ENCODE assay signal across 7 mouse cellular contexts in genomic region chr11:119990658-119991337, GRCm38 (mm10). TPM values are rescaled to one million over a fixed set of nuclear protein-coding genes. Genes with fewer than 3 reads are reported as not detected.
DNase-seq lines count a peak whose midpoint lies in the region; ATAC-seq and TF ChIP-seq lines count a peak whose summit lies in the region.

No protein-coding gene starts in this region.

- WGBS in kidney, embryonic 16.5 days = 51% methylated on average over 10 of the region's 10 CpGs
- 48% methylated on average over 10 of the region's 10 CpGs for WGBS in limb, embryonic 10.5 days
- WGBS in neural tube, embryonic 12.5 days = 56% methylated on average over 10 of the region's 10 CpGs

- H3K9ac ChIP-seq in kidney, embryonic 16.5 days (replicated peaks; ENCODE audit: low read length) = peak overlapping the region; percentile 43; the same call in 1 of the 2 replicates
- H3K9ac ChIP-seq in neural tube, embryonic 12.5 days = no peak overlapping the region

- H3K27me3 ChIP-seq in kidney, embryonic 16.5 days (ENCODE audit: insufficient read depth, low read length) = no peaks in the 10 kb centered on the region
- H3K27me3 ChIP-seq in limb, embryonic 10.5 days (ENCODE audit: low read depth, poor library complexity, severe bottlenecking) = no peaks in the 10 kb centered on the region
- no peaks in the 10 kb centered on the region for H3K27me3 ChIP-seq in neural tube, embryonic 12.5 days (replicated peaks)

- no peak for DNase-seq in kidney, adult 11 months
- DNase-seq in limb, embryonic 10.5 days (ENCODE audit: low spot score) = no peak
- no peak for DNase-seq in adrenal gland, postnatal 25 days

- peaks cover 29% of the 10 kb centered on the region for H3K4me1 ChIP-seq in kidney, embryonic 16.5 days (ENCODE audit: insufficient read depth, low read length)
- peaks cover 26% of the 10 kb centered on the region for H3K4me1 ChIP-seq in embryonic fibroblast, embryonic 13.5 days (ENCODE audit: control insufficient read depth, insufficient read depth, low read length)
- H3K4me1 ChIP-seq in limb, embryonic 10.5 days = peaks cover 32% of the 10 kb centered on the region
- peaks cover 30% of the 10 kb centered on the region for H3K4me1 ChIP-seq in neural tube, embryonic 12.5 days

- no peak overlapping the region for H3K4me3 ChIP-seq in kidney, embryonic 16.5 days (ENCODE audit: low read length)
- H3K4me3 ChIP-seq in embryonic fibroblast, embryonic 13.5 days (ENCODE audit: insufficient read depth, low read length) = no peak overlapping the region
- H3K4me3 ChIP-seq in limb, embryonic 10.5 days = peak overlapping the region; percentile 26; the same call in 1 of the 2 replicates
- H3K4me3 ChIP-seq in neural tube, embryonic 12.5 days = no peak overlapping the region

- H3K4me2 ChIP-seq in kidney, embryonic 16.5 days (replicated peaks; ENCODE audit: low read depth, low read length) = no peak overlapping the region; the same call in 1 of the 2 replicates
- peak overlapping the region; percentile 38 for H3K4me2 ChIP-seq in neural tube, embryonic 12.5 days (replicated peaks)

- TF ChIP-seq POLR2A in embryonic fibroblast, embryonic 13.5 days (IDR thresholded peaks at IDR 0.05; ENCODE audit: low read depth, low read length) = no peak

- no peaks in the 10 kb centered on the region for H3K9me3 ChIP-seq in kidney, embryonic 16.5 days (ENCODE audit: low read length)
- no peaks in the 10 kb centered on the region for H3K9me3 ChIP-seq in limb, embryonic 10.5 days (replicated peaks)
- no peaks in the 10 kb centered on the region for H3K9me3 ChIP-seq in neural tube, embryonic 12.5 days

- H3K36me3 ChIP-seq in kidney, embryonic 16.5 days (ENCODE audit: insufficient read depth, low read length) = peaks cover 11% of the 10 kb centered on the region
- H3K36me3 ChIP-seq in limb, embryonic 10.5 days = peaks cover 22% of the 10 kb centered on the region
- peaks cover under 1% of the 10 kb centered on the region; the same call in 1 of the 2 replicates for H3K36me3 ChIP-seq in neural tube, embryonic 12.5 days

- ATAC-seq in kidney, embryonic 16.5 days (ENCODE audit: low FRiP score, low TSS enrichment) = no peak; the same call in 1 of the 2 replicates
- no peak; the same call in 1 of the 2 replicates for ATAC-seq in neural tube, embryonic 12.5 days (ENCODE audit: low FRiP score, low read depth)
- ATAC-seq in granulocyte monocyte progenitor cell, adult 5-6 weeks (replicated peaks; ENCODE audit: poor library complexity, severe bottlenecking) = no peak

- peak overlapping the region; percentile 45; the same call in 1 of the 2 replicates for H3K27ac ChIP-seq in kidney, embryonic 16.5 days (ENCODE audit: low read length)
- H3K27ac ChIP-seq in embryonic fibroblast, embryonic 13.5 days (ENCODE audit: insufficient read depth, low read length) = peak overlapping the region; percentile 20; the same call in 1 of the 2 replicates
- H3K27ac ChIP-seq in limb, embryonic 10.5 days = peak overlapping the region; percentile 63
- H3K27ac ChIP-seq in neural tube, embryonic 12.5 days = no peak overlapping the region

- TF ChIP-seq CTCF in embryonic fibroblast, embryonic 13.5 days (IDR thresholded peaks at IDR 0.05; ENCODE audit: borderline replicate concordance, insufficient read depth, low read length) = no peak

RNA-seq across cellular contexts. Expression of gene Baiap2, which starts 48.2 kb away (rescaled TPM):
- 22.8 and 25.3 TPM in 2 replicates for polyA plus RNA-seq in kidney, embryonic 16.5 days (2015; fragmentation: Nextera tagmentation; extraction: Ambion mirVana)
- polyA plus RNA-seq in embryonic fibroblast, embryonic 13.5 days (2011; ENCODE audit: insufficient read length, low read depth, missing spikeins) = 27.4 and 29.5 TPM in 2 replicates
- 13.3 and 13.8 TPM in 2 replicates for polyA plus RNA-seq in limb, embryonic 10.5 days (2016; fragmentation: Nextera tagmentation; extraction: Ambion mirVana)
- 10.4 and 11.8 TPM in 2 replicates for polyA plus RNA-seq in neural tube, embryonic 12.5 days (2016; fragmentation: Nextera tagmentation; extraction: Ambion mirVana)
- total RNA-seq in granulocyte monocyte progenitor cell, adult 5-6 weeks (2014; fragmentation: Nextera tagmentation) = 8.0 and 10.6 TPM in 2 replicates
- total RNA-seq in granulocyte monocyte progenitor cell, adult 5-6 weeks (2017) = 5.9 and 23.5 TPM in 2 replicates
- total RNA-seq in adrenal gland, postnatal 25 days (2021) = 12.0 and 17.0 TPM in 2 replicates

RNA-seq across cellular contexts. Expression of gene Aatk, which starts 56.2 kb away (rescaled TPM):
- polyA plus RNA-seq in kidney, embryonic 16.5 days (2015; fragmentation: Nextera tagmentation; extraction: Ambion mirVana) = 1.7 and 2.0 TPM in 2 replicates
- 0.19 TPM in 1 of 2 replicates, not detected in the other for polyA plus RNA-seq in embryonic fibroblast, embryonic 13.5 days (2011; ENCODE audit: insufficient read length, low read depth, missing spikeins)
- 0.78 and 1.7 TPM in 2 replicates for polyA plus RNA-seq in limb, embryonic 10.5 days (2016; fragmentation: Nextera tagmentation; extraction: Ambion mirVana)
- polyA plus RNA-seq in neural tube, embryonic 12.5 days (2016; fragmentation: Nextera tagmentation; extraction: Ambion mirVana) = 14.6 and 17.6 TPM in 2 replicates
- 8.3 and 15.1 TPM in 2 replicates for total RNA-seq in granulocyte monocyte progenitor cell, adult 5-6 weeks (2014; fragmentation: Nextera tagmentation)
- 5.2 and 8.3 TPM in 2 replicates for total RNA-seq in granulocyte monocyte progenitor cell, adult 5-6 weeks (2017)
- total RNA-seq in adrenal gland, postnatal 25 days (2021) = 11.8 and 15.5 TPM in 2 replicates
